Mouse (Mus musculus) bone marrow macrophage, adult 2 months (primary cell): ENCODE measurements around the gene Ubd. TPM values are rescaled to one million over a fixed set of nuclear protein-coding genes. Genes with fewer than 3 reads are reported as not detected.
"Not testable (repeated sequence)": the region's sequence is repeated elsewhere in the genome, so short reads cannot be mapped to it uniquely, and the experiment has no call there.

Experiments
- H3K27ac ChIP-seq: 2 replicates; pipeline ENCODE4 v1.5.1; 2012; ENCODE audit warnings: low read depth, low read length; ENCODE audit not compliant: insufficient read depth
- H3K4me1 ChIP-seq: 2 replicates; pipeline ENCODE4 v1.6.1; 2012; ENCODE audit warnings: low read length; ENCODE audit not compliant: control insufficient read depth, insufficient read depth
- H3K4me3 ChIP-seq: 2 replicates; pipeline ENCODE4 v1.5.1; 2012; ENCODE audit warnings: mild to moderate bottlenecking, low read length, moderate library complexity; ENCODE audit not compliant: insufficient read depth
- CTCF ChIP-seq: IDR thresholded peaks from 2 replicates; pipeline ENCODE4 v1.5.1; 2012; ENCODE audit warnings: low read depth, mild to moderate bottlenecking, low read length, moderate library complexity
- POLR2A ChIP-seq: IDR thresholded peaks from 2 replicates; pipeline ENCODE4 v1.6.1; 2012; ENCODE audit warnings: mild to moderate bottlenecking, low read depth, low read length, borderline replicate concordance
- polyA plus RNA-seq: library from polyadenylated mRNA; stranded (reverse); fragments of >200 nt; gene quantifications from 2 replicates; pipeline ENCODE4 v1.2.4, GENCODE M21; 2012; ENCODE audit not compliant: missing spikeins, insufficient read depth, insufficient read length

Gene Ubd
- polyA plus RNA-seq, 1 experiment: not detected

GRCm38 (mm10) chr17:37210884-37211768, 17.4 kb downstream of the Ubd start:
- Histone ChIP-seq H3K27ac (no peak overlapping the region), H3K4me1 (no peaks in the 10 kb centered on the region), H3K4me3 (no peak overlapping the region)
- no peak for TF ChIP-seq CTCF
- TF ChIP-seq POLR2A: no peak

DNA sequence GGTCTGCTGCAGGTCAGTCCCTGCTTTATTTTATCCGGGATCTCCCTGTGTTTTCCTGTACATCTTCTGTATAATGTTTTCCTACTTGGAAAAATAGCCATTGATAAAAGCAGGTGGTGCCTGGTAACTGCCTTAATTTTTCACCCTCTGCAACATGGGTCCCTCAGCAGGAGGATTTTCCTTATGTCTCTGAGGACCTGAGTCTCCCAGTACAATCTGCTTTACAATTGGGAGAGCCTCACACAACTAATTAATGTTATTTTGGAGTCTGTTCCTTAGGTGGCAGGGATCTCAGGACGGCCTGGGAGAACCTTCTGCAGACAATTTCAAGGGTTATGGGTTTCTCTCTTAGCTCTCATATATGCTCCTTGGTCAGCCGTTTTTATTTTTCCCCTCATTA, 19.3 kb downstream of the Ubd start, which contains the start of gene Olfr95:
Olfr95 (minus strand) TSS at position 101 of the 400 bp plus-strand sequence.
- no peak for TF ChIP-seq CTCF
- no peak for TF ChIP-seq POLR2A
- no peaks in the 10 kb centered on the region for H3K4me1 ChIP-seq
- no peak within 1 kb of the TSS for H3K27ac ChIP-seq
- H3K4me3 ChIP-seq: no peak within 1 kb of the TSS

GRCm38 (mm10) chr17:37218486-37218885, 24.8 kb downstream of the Ubd start:
- TF ChIP-seq CTCF (no peak), POLR2A (no peak)
- no peak overlapping the region for H3K4me3 ChIP-seq
- no peak overlapping the region for H3K27ac ChIP-seq
- H3K4me1 ChIP-seq: no peaks in the 10 kb centered on the region

DNA sequence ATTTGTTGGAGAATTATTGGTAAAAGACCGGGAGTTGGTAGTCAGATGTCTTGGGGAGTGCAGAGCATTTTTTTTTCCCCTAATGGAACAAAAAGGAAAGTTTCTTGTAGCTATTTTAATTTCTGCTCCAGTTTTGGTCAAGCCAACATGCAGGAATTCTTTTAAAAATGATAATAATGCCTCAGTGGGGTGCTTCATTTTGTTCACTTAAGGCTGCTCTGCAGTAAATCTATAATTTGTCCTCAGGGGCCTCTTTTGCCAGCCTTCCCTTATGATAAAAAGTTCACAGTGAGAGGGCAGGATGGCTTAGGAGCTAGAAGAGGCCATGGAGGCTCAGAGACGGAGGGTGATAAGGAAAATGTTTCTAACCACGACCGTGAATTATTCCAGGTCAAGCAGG, 26.2 kb downstream of the Ubd start, which contains the start of gene Olfr96:
Olfr96 (plus strand) TSS at position 301 of the 400 bp plus-strand sequence.
- no peak within 1 kb of the TSS for H3K27ac ChIP-seq
- no peaks in the 10 kb centered on the region for H3K4me1 ChIP-seq
- H3K4me3 ChIP-seq: no peak within 1 kb of the TSS
- TF ChIP-seq CTCF: no peak
- TF ChIP-seq POLR2A: no peak

GRCm38 (mm10) chr17:37221879-37222278, 28.2 kb downstream of the Ubd start:
- TF ChIP-seq CTCF: no peak
- TF ChIP-seq POLR2A: no peak
- H3K4me3 ChIP-seq: no peak overlapping the region
- H3K27ac ChIP-seq: no peak overlapping the region
- H3K4me1 ChIP-seq: no peaks in the 10 kb centered on the region

DNA sequence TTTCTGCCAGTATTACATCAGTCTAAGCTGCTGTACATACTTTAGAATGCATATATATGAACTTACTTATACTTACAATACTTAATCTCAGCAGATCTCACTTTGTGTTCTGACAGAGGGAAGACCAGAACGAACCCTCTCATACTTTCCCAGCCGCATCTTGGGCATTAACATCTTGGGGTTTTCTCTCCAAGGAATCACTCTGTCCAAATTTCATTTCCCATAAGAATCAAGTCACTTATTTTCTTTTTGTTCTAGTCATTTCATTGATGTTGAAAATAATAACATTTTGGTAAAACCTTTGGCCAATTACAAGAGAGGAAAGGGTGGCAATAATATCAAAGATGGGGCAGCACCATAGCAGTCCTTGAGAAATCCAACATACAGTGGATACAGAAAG, 43.5 kb downstream of the Ubd start, which contains the start of gene Olfr97:
Olfr97 (minus strand) TSS at position 101 of the 400 bp plus-strand sequence.
- not testable (repeated sequence) for H3K4me1 ChIP-seq, H3K27ac ChIP-seq, H3K4me3 ChIP-seq

GRCm38 (mm10) chr17:37242198-37242597, 48.5 kb downstream of the Ubd start:
- Histone ChIP-seq H3K27ac (no peak overlapping the region), H3K4me1 (no peaks in the 10 kb centered on the region), H3K4me3 (no peak overlapping the region)
- no peak for TF ChIP-seq POLR2A
- TF ChIP-seq CTCF: no peak

Other genes starting within 250 kb of the Ubd start
- 59.3 and 64.4 TPM in 2 replicates for gene Ppp1r11, start 242.2 kb upstream of the Ubd start, polyA plus RNA-seq
- 50.1 and 70.8 TPM in 2 replicates for gene Znrd1, start 235.3 kb upstream of the Ubd start, polyA plus RNA-seq
- gene Znrd1as, start 235.3 kb upstream of the Ubd start, polyA plus RNA-seq: 7.9 and 10.4 TPM in 2 replicates
- not detected in 2 replicates for gene 2410137M14Rik, start 212.7 kb upstream of the Ubd start, polyA plus RNA-seq
- 0.69 and 1.0 TPM in 2 replicates for gene H2-M5, start 204.4 kb upstream of the Ubd start, polyA plus RNA-seq
- gene Zfp57, start 192.7 kb upstream of the Ubd start, polyA plus RNA-seq: not detected in 2 replicates
- not detected in 2 replicates for gene Mog, start 170.5 kb upstream of the Ubd start, polyA plus RNA-seq
- 0.90 and 1.0 TPM in 2 replicates for gene Gabbr1, start 147.9 kb upstream of the Ubd start, polyA plus RNA-seq
- gene Olfr90, start 105.4 kb upstream of the Ubd start, polyA plus RNA-seq: not detected in 2 replicates
- gene Olfr91, start 95.6 kb upstream of the Ubd start, polyA plus RNA-seq: not detected in 2 replicates
- gene Olfr92, start 73.8 kb upstream of the Ubd start, polyA plus RNA-seq: not detected in 2 replicates
- not detected in 2 replicates for gene Olfr93, start 32.4 kb upstream of the Ubd start, polyA plus RNA-seq
- gene Olfr94, start 7.1 kb downstream of the Ubd start, polyA plus RNA-seq: not detected in 2 replicates
- not detected in 2 replicates for gene Olfr95, start 19.2 kb downstream of the Ubd start, polyA plus RNA-seq
- not detected in 2 replicates for gene Olfr96, start 26.3 kb downstream of the Ubd start, polyA plus RNA-seq
- not detected in 2 replicates for gene Olfr97, start 43.4 kb downstream of the Ubd start, polyA plus RNA-seq
- not detected in 2 replicates for gene Olfr98, start 69.9 kb downstream of the Ubd start, polyA plus RNA-seq
- 48.3 and 53.5 TPM in 2 replicates for gene H2-M3, start 76.3 kb downstream of the Ubd start, polyA plus RNA-seq
- gene Olfr99, start 89.6 kb downstream of the Ubd start, polyA plus RNA-seq: not detected in 2 replicates
- not detected in 2 replicates for gene Olfr101, start 110.4 kb downstream of the Ubd start, polyA plus RNA-seq
- gene Olfr102, start 123.2 kb downstream of the Ubd start, polyA plus RNA-seq: not detected in 2 replicates
- gene Olfr103, start 145.8 kb downstream of the Ubd start, polyA plus RNA-seq: not detected in 2 replicates
- not detected in 2 replicates for gene Olfr104-ps, start 165.7 kb downstream of the Ubd start, polyA plus RNA-seq
- not detected in 2 replicates for gene Olfr105-ps, start 185.1 kb downstream of the Ubd start, polyA plus RNA-seq
- not detected in 2 replicates for gene Olfr106-ps, start 196.5 kb downstream of the Ubd start, polyA plus RNA-seq
- gene Olfr107, start 205.3 kb downstream of the Ubd start, polyA plus RNA-seq: not detected in 2 replicates